Mouse (Mus musculus) hindbrain, embryonic 13.5 days (tissue): Measurements from ENCODE around the gene Ccdc184. TPM values are rescaled to one million over a fixed set of nuclear protein-coding genes. Genes with fewer than 3 reads are reported as not detected.

Experiments
- ATAC-seq: fragments of 200-750 bp; cut with Nextera tagmentation; 2 replicates; pipeline ENCODE4 v1.8.0; 2017; ENCODE audit warnings: moderate TSS enrichment; ENCODE audit not compliant: low FRiP score
- H3K27ac ChIP-seq: fragments of 300-500 bp; sonication (generic); 2 replicates; pipeline ENCODE4 v1.5.1; 2015; ENCODE audit warnings: inconsistent platforms, mild to moderate bottlenecking, moderate library complexity
- H3K27me3 ChIP-seq: fragments of 300-500 bp; sonication (generic); 2 replicates; pipeline ENCODE4 v1.6.1; 2015; ENCODE audit warnings: mild to moderate bottlenecking, inconsistent platforms
- H3K36me3 ChIP-seq: fragments of 300-500 bp; sonication (generic); 2 replicates; pipeline ENCODE4 v1.6.1; 2015; ENCODE audit warnings: mild to moderate bottlenecking, inconsistent platforms
- H3K4me1 ChIP-seq: fragments of 300-500 bp; sonication (generic); replicated peaks from 2 replicates; pipeline ENCODE4 v1.6.1; 2015; ENCODE audit warnings: inconsistent platforms
- H3K4me2 ChIP-seq: fragments of 300-500 bp; sonication (generic); 2 replicates; pipeline ENCODE4 v1.6.1; 2015; ENCODE audit warnings: inconsistent platforms, mild to moderate bottlenecking, moderate library complexity
- H3K4me3 ChIP-seq: fragments of 300-500 bp; sonication (generic); 2 replicates; pipeline ENCODE4 v1.5.1; 2015; ENCODE audit warnings: mild to moderate bottlenecking, inconsistent platforms
- H3K9ac ChIP-seq: fragments of 300-500 bp; sonication (generic); 2 replicates; pipeline ENCODE4 v1.6.1; 2015; ENCODE audit warnings: mild to moderate bottlenecking, inconsistent platforms
- H3K9me3 ChIP-seq: fragments of 300-500 bp; sonication (generic); 2 replicates; pipeline ENCODE4 v1.6.1; 2016; ENCODE audit warnings: inconsistent platforms
- WGBS: fragments of 180-500 bp; shearing (Covaris S2); methylation state at CpG from one replicate; pipeline ENCODE4 v1.1.7; 2015; 5-methylcytosine and 5-hydroxymethylcytosine counted together
- polyA plus RNA-seq: library from polyadenylated mRNA; unstranded; fragments of >200 nt; fragmentation: Nextera tagmentation; extraction: Ambion mirVana; gene quantifications from 2 replicates; pipeline ENCODE4 v1.2.1, GENCODE M21; 2015

Ccdc184 gene
- polyA plus RNA-seq = 55.6 and 59.6 TPM in 2 replicates

GRCm38 (mm10) chr15:98166963-98167644, at the start of gene Ccdc184:
Ccdc184 (plus strand) TSS chr15:98167158.
- H3K27ac ChIP-seq = peak within 1 kb of the TSS; percentile 95
- under 1% methylated on average over 16 of the region's 18 CpGs for WGBS
- peak within 1 kb of the TSS; percentile 66 for H3K4me3 ChIP-seq
- H3K9me3 ChIP-seq = no peaks in the 10 kb centered on the region
- peaks cover 50% of the 10 kb centered on the region for H3K4me1 ChIP-seq
- peaks cover 43% of the 10 kb centered on the region for H3K27me3 ChIP-seq
- ATAC-seq = peak; percentile 75
- H3K4me2 ChIP-seq = peak within 1 kb of the TSS; percentile 88
- H3K9ac ChIP-seq = peak within 1 kb of the TSS; percentile 78
- no peaks in the 10 kb centered on the region for H3K36me3 ChIP-seq

- H3K9ac ChIP-seq = no peak overlapping the region
- H3K27ac ChIP-seq = no peak overlapping the region
- no peak for ATAC-seq
- H3K9me3 ChIP-seq = no peaks in the 10 kb centered on the region
- 85% methylated on average over 12 of the region's 12 CpGs for WGBS
- H3K36me3 ChIP-seq = peaks cover 87% of the 10 kb centered on the region
- no peak overlapping the region for H3K4me3 ChIP-seq
- H3K4me1 ChIP-seq = no peaks in the 10 kb centered on the region
- no peaks in the 10 kb centered on the region for H3K27me3 ChIP-seq
- H3K4me2 ChIP-seq = no peak overlapping the region
These were observed 47.6 kb upstream of the Ccdc184 start for GRCm38 (mm10) chr15:98119363-98119762.

- H3K27me3 ChIP-seq = no peaks in the 10 kb centered on the region
- no peaks in the 10 kb centered on the region for H3K9me3 ChIP-seq
- ATAC-seq = no peak
- H3K4me2 ChIP-seq = no peak overlapping the region
- no peaks in the 10 kb centered on the region for H3K4me1 ChIP-seq
- H3K27ac ChIP-seq = no peak overlapping the region
- H3K9ac ChIP-seq = no peak overlapping the region
- WGBS = 94% methylated on average over 20 of the region's 20 CpGs
- H3K4me3 ChIP-seq = no peak overlapping the region
- peaks cover 88% of the 10 kb centered on the region for H3K36me3 ChIP-seq
These were observed 46.1 kb upstream of the Ccdc184 start for GRCm38 (mm10) chr15:98120831-98121230.

- no peak for ATAC-seq
- H3K4me2 ChIP-seq = no peak overlapping the region
- H3K9me3 ChIP-seq = no peaks in the 10 kb centered on the region
- H3K4me1 ChIP-seq = no peaks in the 10 kb centered on the region
- H3K36me3 ChIP-seq = peaks cover 98% of the 10 kb centered on the region
- WGBS = 93% methylated on average over 4 of the region's 4 CpGs
- no peak overlapping the region for H3K27ac ChIP-seq
- H3K27me3 ChIP-seq = no peaks in the 10 kb centered on the region
- no peak overlapping the region for H3K9ac ChIP-seq
- H3K4me3 ChIP-seq = no peak overlapping the region
These were observed 36.0 kb upstream of the Ccdc184 start for GRCm38 (mm10) chr15:98131001-98131400.

- Histone ChIP-seq H3K27me3 (no peaks in the 10 kb centered on the region), H3K4me1 (no peaks in the 10 kb centered on the region), H3K27ac (no peak overlapping the region), H3K4me2 (no peak overlapping the region), H3K9me3 (no peaks in the 10 kb centered on the region), H3K9ac (no peak overlapping the region), H3K36me3 (peaks cover 98% of the 10 kb centered on the region), H3K4me3 (no peak overlapping the region)
- no peak for ATAC-seq
- 94% methylated on average over 7 of the region's 7 CpGs for WGBS
These were observed 35.5 kb upstream of the Ccdc184 start for GRCm38 (mm10) chr15:98131451-98131850.

- Histone ChIP-seq H3K9me3 (no peaks in the 10 kb centered on the region), H3K27me3 (no peaks in the 10 kb centered on the region), H3K4me1 (no peaks in the 10 kb centered on the region), H3K36me3 (peaks cover 98% of the 10 kb centered on the region), H3K4me2 (no peak overlapping the region), H3K4me3 (no peak overlapping the region), H3K27ac (no peak overlapping the region), H3K9ac (no peak overlapping the region)
- ATAC-seq = no peak
- WGBS = 89% methylated on average over 15 of the region's 15 CpGs
These were observed 34.9 kb upstream of the Ccdc184 start for GRCm38 (mm10) chr15:98131942-98132655.

- H3K9me3 ChIP-seq = no peaks in the 10 kb centered on the region
- no peaks in the 10 kb centered on the region for H3K27me3 ChIP-seq
- no peaks in the 10 kb centered on the region for H3K4me1 ChIP-seq
- H3K4me3 ChIP-seq = no peak overlapping the region
- H3K9ac ChIP-seq = no peak overlapping the region
- H3K36me3 ChIP-seq = peaks cover 97% of the 10 kb centered on the region
- ATAC-seq = no peak
- 91% methylated on average over 3 of the region's 3 CpGs for WGBS
- no peak overlapping the region for H3K4me2 ChIP-seq
- no peak overlapping the region for H3K27ac ChIP-seq
These were observed 33.5 kb upstream of the Ccdc184 start for GRCm38 (mm10) chr15:98133471-98133870.

- H3K9me3 ChIP-seq = no peaks in the 10 kb centered on the region
- H3K27ac ChIP-seq = no peak overlapping the region
- no peaks in the 10 kb centered on the region for H3K4me1 ChIP-seq
- H3K4me3 ChIP-seq = no peak overlapping the region
- H3K4me2 ChIP-seq = no peak overlapping the region
- no peaks in the 10 kb centered on the region for H3K27me3 ChIP-seq
- 87% methylated on average over 4 of the region's 4 CpGs for WGBS
- ATAC-seq = no peak
- no peak overlapping the region for H3K9ac ChIP-seq
- H3K36me3 ChIP-seq = peaks cover 97% of the 10 kb centered on the region
These were observed 32.9 kb upstream of the Ccdc184 start for GRCm38 (mm10) chr15:98134034-98134433.

GRCm38 (mm10) chr15:98134666-98135065, 32.3 kb upstream of the Ccdc184 start:
- no peak overlapping the region for H3K4me2 ChIP-seq
- WGBS = 51% methylated on average over 3 of the region's 3 CpGs
- H3K4me3 ChIP-seq = no peak overlapping the region
- peaks cover 97% of the 10 kb centered on the region for H3K36me3 ChIP-seq
- no peak for ATAC-seq
- H3K9ac ChIP-seq = no peak overlapping the region
- no peaks in the 10 kb centered on the region for H3K4me1 ChIP-seq
- H3K27me3 ChIP-seq = no peaks in the 10 kb centered on the region
- H3K9me3 ChIP-seq = no peaks in the 10 kb centered on the region
- H3K27ac ChIP-seq = no peak overlapping the region

GRCm38 (mm10) chr15:98135671-98136070, 31.3 kb upstream of the Ccdc184 start:
- no peak for ATAC-seq
- no peaks in the 10 kb centered on the region for H3K4me1 ChIP-seq
- H3K27ac ChIP-seq = no peak overlapping the region
- H3K9me3 ChIP-seq = no peaks in the 10 kb centered on the region
- no peak overlapping the region for H3K9ac ChIP-seq
- peaks cover 96% of the 10 kb centered on the region for H3K36me3 ChIP-seq
- H3K4me2 ChIP-seq = no peak overlapping the region
- H3K4me3 ChIP-seq = no peak overlapping the region
- H3K27me3 ChIP-seq = no peaks in the 10 kb centered on the region
- WGBS = 94% methylated on average over 13 of the region's 13 CpGs

- Histone ChIP-seq H3K4me3 (no peak overlapping the region), H3K9ac (no peak overlapping the region), H3K27ac (no peak overlapping the region), H3K4me1 (no peaks in the 10 kb centered on the region), H3K4me2 (no peak overlapping the region), H3K36me3 (peaks cover 94% of the 10 kb centered on the region), H3K9me3 (no peaks in the 10 kb centered on the region), H3K27me3 (no peaks in the 10 kb centered on the region)
- ATAC-seq = no peak
- WGBS = 94% methylated on average over 9 of the region's 9 CpGs
These were observed 30.1 kb upstream of the Ccdc184 start for GRCm38 (mm10) chr15:98136871-98137270.

GRCm38 (mm10) chr15:98139763-98140162, 27.2 kb upstream of the Ccdc184 start:
- Histone ChIP-seq H3K36me3 (peaks cover 72% of the 10 kb centered on the region), H3K27me3 (no peaks in the 10 kb centered on the region), H3K4me3 (no peak overlapping the region), H3K4me2 (no peak overlapping the region), H3K27ac (no peak overlapping the region), H3K9me3 (no peaks in the 10 kb centered on the region), H3K9ac (no peak overlapping the region), H3K4me1 (peaks cover 8% of the 10 kb centered on the region)
- WGBS = 82% methylated on average over 7 of the region's 7 CpGs
- ATAC-seq = no peak

GRCm38 (mm10) chr15:98140809-98141208, 26.1 kb upstream of the Ccdc184 start:
- ATAC-seq = no peak
- no peaks in the 10 kb centered on the region for H3K9me3 ChIP-seq
- H3K4me3 ChIP-seq = no peak overlapping the region
- no peak overlapping the region for H3K4me2 ChIP-seq
- H3K4me1 ChIP-seq = peaks cover 12% of the 10 kb centered on the region
- no peak overlapping the region for H3K9ac ChIP-seq
- 93% methylated on average over 5 of the region's 5 CpGs for WGBS
- H3K36me3 ChIP-seq = peaks cover 62% of the 10 kb centered on the region
- H3K27ac ChIP-seq = no peak overlapping the region
- no peaks in the 10 kb centered on the region for H3K27me3 ChIP-seq
